Mouse (Mus musculus) 3134 (cell line): Measurements from ENCODE around the gene Styx.

Experiments
- DNase-seq: peaks from one replicate; pipeline ENCODE4 v3.0.0-alpha.2; 2011; ENCODE audit warnings: low spot score; ENCODE audit not compliant: insufficient read length; ENCODE audit errors: extremely low read depth

The Styx gene

GRCm38 (mm10) chr14:45434220-45434619, 83.3 kb downstream of the Styx start:
- no peak for DNase-seq

DNA sequence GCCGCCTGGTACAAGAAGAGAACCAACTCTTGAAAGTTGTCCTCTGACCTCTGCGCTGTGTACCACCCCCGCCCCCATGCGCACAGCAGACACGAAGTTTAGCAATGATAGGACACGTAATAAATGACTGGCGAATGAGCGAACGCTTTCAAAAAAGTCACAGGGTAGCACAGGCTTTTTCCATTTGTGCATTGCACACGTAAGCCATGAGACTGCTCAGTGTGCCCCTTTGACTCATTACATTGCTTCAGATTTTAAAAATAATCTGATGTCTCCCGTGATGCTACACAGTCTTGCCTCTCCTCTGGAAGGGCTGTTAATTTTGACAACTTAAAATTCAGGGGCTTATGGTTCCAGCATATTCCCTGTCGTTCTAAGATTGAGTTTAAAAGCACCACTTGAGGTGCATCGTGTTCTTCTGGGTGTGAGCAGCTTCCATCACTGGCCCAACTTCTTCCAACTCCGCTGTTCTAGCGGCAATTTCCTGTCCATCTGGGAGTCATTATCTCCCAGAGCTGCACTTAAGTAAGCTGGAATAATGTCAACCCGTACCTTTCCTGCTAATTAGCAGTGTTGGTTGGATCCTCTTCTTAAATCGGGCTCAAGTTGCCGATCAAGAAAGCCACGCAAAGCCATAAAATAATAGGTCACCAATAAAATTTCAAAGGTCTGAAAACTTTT, 87.5 kb downstream of the Styx start:
- DNase-seq, result no peak

- DNase-seq, result no peak
Measured at GRCm38 (mm10) chr14:45438931-45439275, 88.0 kb downstream of the Styx start.

- no peak for DNase-seq
Measured at GRCm38 (mm10) chr14:45439387-45439786, 88.5 kb downstream of the Styx start.

- DNase-seq, result no peak
Measured at GRCm38 (mm10) chr14:45441291-45441690, 90.4 kb downstream of the Styx start.

GRCm38 (mm10) chr14:45442781-45443560, 92.1 kb downstream of the Styx start:
- no peak for DNase-seq

DNA sequence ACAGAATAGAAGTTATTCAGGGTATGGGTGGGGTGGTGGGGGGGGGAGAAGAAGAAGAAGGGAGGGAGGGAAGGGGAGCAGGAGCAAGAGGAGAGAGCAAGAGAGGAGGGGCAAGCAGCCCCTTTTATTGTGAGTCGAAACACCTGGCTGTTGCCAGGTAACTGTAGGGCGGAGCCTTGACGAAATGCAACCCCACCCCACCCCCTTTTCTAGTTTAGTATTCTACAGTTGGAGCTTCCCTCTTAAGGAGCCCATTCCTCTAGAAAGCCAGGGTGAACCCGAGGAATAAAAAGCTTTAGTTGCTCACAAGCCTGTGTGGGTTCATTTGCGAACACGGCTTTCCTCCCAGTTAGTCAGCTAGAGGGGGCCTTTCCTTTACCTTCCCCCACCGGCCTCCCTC, 94.0 kb downstream of the Styx start:
- no peak for DNase-seq

GRCm38 (mm10) chr14:45445445-45445844, 94.6 kb downstream of the Styx start:
- DNase-seq, result no peak

- no peak for DNase-seq
Measured at GRCm38 (mm10) chr14:45446777-45447176, 95.9 kb downstream of the Styx start.

GRCm38 (mm10) chr14:45451090-45451489, 100.2 kb downstream of the Styx start:
- no peak for DNase-seq

DNA sequence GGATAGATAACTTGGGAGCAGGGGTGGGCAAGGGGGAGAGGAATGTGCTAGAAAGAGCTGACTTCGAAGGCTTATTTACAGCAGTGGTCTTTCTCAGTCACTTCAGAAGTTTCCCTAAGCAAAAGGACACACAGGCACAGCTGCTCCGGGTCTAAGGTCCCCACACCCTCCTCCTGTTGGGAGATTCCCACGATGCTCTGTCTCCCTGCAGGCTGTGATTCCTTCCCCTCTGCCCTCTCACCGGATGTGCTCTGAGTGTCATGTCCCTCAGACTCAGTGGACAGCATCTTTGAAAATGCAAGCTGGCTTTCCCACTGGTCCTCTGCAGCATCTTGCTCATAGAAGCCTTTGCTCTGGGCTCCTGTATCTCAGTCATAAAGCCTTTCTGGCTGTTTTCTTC, 101.3 kb downstream of the Styx start:
- no peak for DNase-seq

DNA sequence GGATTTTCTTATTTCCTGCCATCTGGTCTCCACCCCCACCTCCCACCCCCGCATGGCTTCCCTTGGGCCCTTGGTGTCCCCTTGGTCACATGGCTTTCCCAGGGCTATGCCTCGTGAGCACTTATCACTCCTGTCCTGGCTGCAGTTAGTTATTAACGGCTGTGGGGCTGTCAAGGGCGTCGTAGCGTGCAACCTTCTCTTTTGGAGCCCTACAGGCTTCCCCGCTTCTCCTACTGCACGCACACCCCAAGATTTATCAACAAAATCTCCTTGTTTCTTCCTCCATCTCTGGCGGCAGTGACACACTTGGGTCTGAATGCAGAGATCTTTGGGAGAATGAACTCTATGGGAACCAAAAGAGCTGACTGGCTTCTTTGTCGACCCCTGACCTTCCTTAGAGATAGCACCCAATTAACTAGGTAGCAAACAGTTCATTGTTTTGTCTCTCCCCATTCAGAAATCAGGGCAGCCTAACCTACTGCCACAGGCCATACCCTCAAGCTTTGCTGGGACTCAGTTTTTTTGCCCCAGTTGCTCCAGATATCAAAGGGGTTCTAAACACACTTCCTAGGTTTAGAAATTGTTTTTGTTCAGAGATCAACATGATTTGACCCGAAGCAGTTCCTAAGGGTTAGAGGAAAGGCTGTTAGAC, 102.1 kb downstream of the Styx start:
- no peak for DNase-seq

DNA sequence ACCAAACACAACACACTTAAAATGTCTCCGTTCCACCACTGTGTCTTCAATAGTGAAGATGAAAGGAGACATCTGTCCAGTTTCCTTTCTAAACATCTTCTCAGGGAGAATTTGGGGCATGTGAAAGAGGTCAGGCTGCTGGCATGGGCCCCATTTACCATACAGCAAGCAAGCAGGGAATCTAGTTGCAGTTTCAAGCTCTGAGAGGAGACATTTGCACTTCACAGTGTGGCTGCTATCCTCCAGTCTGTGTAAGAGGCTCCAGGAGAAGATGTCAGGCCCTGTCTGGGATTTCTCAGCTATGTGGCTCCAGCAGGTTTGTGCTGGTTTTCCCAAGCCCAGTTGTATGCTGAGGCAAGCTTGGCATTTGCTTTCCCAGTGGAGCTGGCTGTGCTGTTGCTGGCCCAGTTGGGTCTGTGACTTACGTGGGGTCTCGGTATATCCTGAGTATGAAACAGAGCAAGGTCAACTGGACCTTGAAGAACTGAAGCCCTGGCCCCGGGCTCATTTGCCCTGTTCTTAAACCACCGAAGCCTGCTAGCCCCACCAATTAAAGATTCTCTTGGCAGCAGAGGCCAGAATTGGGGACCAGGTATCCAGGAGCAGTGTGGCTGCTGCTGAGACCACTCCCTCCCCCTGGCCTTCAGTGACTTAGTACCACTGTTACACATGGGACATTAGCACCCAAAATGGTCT, 102.8 kb downstream of the Styx start:
- no peak for DNase-seq

DNA sequence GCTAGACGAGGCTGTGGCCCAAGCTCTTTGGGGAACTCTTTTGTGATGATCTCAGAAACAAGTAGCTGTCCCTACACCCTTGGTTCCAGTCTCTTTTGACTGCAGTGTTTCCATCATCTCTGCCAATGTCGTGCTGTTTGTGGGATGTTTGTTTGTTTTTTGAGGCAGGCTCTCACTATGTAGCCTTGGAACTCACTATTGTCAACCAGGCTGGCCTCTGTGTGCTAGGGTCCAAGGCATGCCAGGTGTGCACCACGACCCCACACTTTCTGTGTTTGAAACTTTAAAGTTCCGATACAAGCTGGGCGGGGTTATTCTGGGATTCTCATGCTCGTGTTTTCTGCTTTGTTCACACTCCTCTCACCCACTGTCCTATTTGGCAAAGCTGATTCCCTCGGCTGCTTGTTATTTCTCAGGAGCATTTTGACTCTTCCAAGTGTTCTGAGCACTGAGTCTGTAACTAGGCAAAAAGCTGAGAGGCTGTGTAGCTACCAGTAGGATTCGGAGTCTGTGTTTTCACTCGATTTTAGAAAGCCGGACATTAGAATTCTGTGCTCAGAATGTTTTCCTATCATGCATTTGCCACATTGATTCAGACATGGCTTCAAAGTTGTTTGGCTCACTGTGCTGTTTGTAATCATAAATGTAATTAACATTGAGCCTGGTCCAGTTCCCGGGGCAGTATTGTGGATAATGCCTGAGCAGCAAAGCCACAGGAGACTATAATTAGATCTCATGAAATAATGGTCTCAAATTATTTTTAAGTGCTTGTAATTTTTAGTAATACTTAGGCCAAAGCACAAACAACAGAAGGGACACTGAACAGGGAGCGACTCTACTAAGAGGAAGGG, 105.0 kb downstream of the Styx start:
- no peak for DNase-seq

GRCm38 (mm10) chr14:45456502-45456846, 105.6 kb downstream of the Styx start:
- no peak for DNase-seq

DNA sequence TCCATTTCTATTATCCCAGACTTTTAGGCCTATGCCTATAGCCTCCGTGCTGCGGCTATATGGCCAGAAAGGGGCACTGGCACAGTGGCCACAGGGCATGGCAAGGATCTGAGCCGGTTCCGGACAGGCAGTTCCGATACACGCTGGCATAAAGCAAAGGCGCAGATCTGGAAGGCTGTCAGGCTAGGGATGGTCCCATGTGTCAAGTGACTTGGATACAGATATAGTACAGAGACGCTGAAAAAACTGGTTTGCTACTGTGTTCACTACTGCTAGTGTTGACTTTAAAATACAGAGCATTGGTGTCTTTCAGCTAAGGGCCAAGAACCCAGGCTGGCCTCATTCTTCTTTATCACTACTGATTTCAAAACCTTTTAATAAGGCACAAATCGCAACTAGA, 106.1 kb downstream of the Styx start:
- DNase-seq, result no peak

DNA sequence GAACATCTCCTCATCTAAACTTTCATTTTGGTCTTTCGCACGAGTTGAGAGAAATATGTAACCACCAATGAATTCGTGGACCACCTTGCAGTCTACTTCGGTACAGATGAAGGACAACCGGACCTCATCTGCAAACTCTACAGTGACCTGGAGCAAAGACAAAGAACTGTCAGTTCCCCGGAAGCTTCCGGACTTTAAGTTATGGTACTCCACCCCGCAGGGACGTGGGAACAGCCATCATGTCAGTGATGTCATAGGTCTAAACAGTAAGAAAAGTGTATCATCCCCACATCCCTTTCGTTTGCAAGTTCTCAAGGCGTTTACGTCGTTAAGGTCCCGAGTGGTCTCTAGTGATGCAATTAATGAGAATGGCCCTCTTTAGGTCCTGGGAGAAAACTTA, 109.0 kb downstream of the Styx start:
- no peak for DNase-seq

DNA sequence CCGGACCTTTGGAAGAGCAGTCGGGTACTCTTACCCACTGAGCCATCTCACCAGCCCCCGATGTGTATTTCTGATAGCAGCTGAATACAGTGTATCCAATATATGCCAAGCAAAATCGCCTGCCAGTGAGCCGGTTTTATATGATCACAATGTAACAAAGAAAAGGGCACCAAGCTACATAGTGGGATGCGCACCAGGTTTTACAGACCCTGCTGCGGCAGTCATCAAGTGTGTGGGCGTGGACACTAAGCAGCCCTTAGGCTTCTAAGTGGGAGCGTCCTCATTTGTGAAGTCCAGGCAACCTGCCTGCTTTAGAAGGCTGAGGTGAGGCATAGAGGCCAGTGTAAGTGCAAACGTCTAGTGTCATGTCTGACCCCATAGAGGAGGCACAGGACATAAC, 109.6 kb downstream of the Styx start:
- no peak for DNase-seq

GRCm38 (mm10) chr14:45461945-45462344, 111.1 kb downstream of the Styx start:
- no peak for DNase-seq

- no peak for DNase-seq
Measured at GRCm38 (mm10) chr14:45462374-45462773, 111.5 kb downstream of the Styx start.
